Mouse (Mus musculus): ENCODE measurements around the gene Mmd. TPM values are rescaled to one million over a fixed set of nuclear protein-coding genes. Genes with fewer than 3 reads are reported as not detected.

Mmd gene
- polyA plus RNA-seq, 1 experiment from 2014 or later: 27.1 TPM

DNA sequence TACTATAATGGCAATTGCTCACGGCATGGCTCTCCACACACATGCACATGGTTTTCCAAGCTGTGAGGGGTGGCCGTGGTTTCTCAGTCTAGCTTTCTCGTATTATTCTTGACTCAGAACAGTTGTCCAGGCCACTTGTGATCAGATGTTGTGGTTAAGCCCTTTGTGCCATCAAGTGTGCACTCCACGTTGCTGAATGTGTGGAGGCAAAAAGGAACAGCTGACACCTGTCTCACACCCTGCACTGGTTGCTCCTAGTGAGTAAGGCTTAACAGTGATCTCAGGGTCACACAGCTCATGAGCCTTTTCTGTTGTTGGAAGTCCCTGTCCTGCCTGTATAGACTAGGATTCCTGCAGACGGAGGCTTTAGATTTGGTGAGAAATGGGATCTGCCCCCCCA lies 56.8 kb downstream of the Mmd start:
- Histone ChIP-seq H3K36me3 (ENCODE audit: control insufficient read depth, insufficient read depth, low read length) (no peaks in the 10 kb centered on the region), H3K4me2 (ENCODE audit: low read depth, low read length) (no peak overlapping the region), H3K27ac (replicated peaks; ENCODE audit: low read depth, low read length) (no peak overlapping the region), H3K9ac (ENCODE audit: low read depth, low read length) (no peak overlapping the region), H3K4me3 (ENCODE audit: low read depth, low read length) (no peak overlapping the region), H3K9me3 (ENCODE audit: control insufficient read depth, low read length) (no peaks in the 10 kb centered on the region), H3K27me3 (replicated peaks; ENCODE audit: control insufficient read depth, insufficient read depth, low read length) (no peaks in the 10 kb centered on the region), H3K4me1 (ENCODE audit: control insufficient read depth, insufficient read depth, low read length) (no peaks in the 10 kb centered on the region)
- 78% methylated on average over 5 of the region's 5 CpGs for WGBS
- ATAC-seq (ENCODE audit: low read depth) (peak; percentile 26; the same call in 1 of the 2 replicates), DNase-seq (ENCODE audit: low spot score) (no peak)

GRCm38 (mm10) chr11:90306993-90307392 lies 57.7 kb downstream of the Mmd start:
- ATAC-seq (ENCODE audit: low read depth): no peak

GRCm38 (mm10) chr11:90314606-90315005 lies 65.3 kb downstream of the Mmd start:
- H3K27ac ChIP-seq (replicated peaks; ENCODE audit: low read depth, low read length): no peak overlapping the region
- no peaks in the 10 kb centered on the region for H3K27me3 ChIP-seq (replicated peaks; ENCODE audit: control insufficient read depth, insufficient read depth, low read length)
- no peak for DNase-seq (ENCODE audit: low spot score)
- H3K4me3 ChIP-seq (ENCODE audit: low read depth, low read length): no peak overlapping the region
- no peaks in the 10 kb centered on the region for H3K36me3 ChIP-seq (ENCODE audit: control insufficient read depth, insufficient read depth, low read length)
- no peak for ATAC-seq (ENCODE audit: low read depth)
- 82% methylated on average over 3 of the region's 3 CpGs for WGBS
- no peak overlapping the region for H3K9ac ChIP-seq (ENCODE audit: low read depth, low read length)
- H3K4me2 ChIP-seq (ENCODE audit: low read depth, low read length): no peak overlapping the region
- no peaks in the 10 kb centered on the region for H3K4me1 ChIP-seq (ENCODE audit: control insufficient read depth, insufficient read depth, low read length)
- no peaks in the 10 kb centered on the region for H3K9me3 ChIP-seq (ENCODE audit: control insufficient read depth, low read length)

More at GRCm38 (mm10) chr11:90306993-90307392, 57.7 kb downstream of the Mmd start:
- H3K36me3 ChIP-seq (ENCODE audit: control insufficient read depth, insufficient read depth, low read length): no peaks in the 10 kb centered on the region
- no peaks in the 10 kb centered on the region for H3K4me1 ChIP-seq (ENCODE audit: control insufficient read depth, insufficient read depth, low read length)
- H3K27me3 ChIP-seq (replicated peaks; ENCODE audit: control insufficient read depth, insufficient read depth, low read length): no peaks in the 10 kb centered on the region
- peak; percentile 61 for DNase-seq (ENCODE audit: low spot score)
- no peak overlapping the region for H3K27ac ChIP-seq (replicated peaks; ENCODE audit: low read depth, low read length)
- no peak overlapping the region for H3K9ac ChIP-seq (ENCODE audit: low read depth, low read length)
- WGBS: 62% methylated on average over 6 of the region's 6 CpGs
- H3K4me3 ChIP-seq (ENCODE audit: low read depth, low read length): no peak overlapping the region
- H3K9me3 ChIP-seq (ENCODE audit: control insufficient read depth, low read length): no peaks in the 10 kb centered on the region
- no peak overlapping the region for H3K4me2 ChIP-seq (ENCODE audit: low read depth, low read length)

- Histone ChIP-seq H3K27me3 (replicated peaks; ENCODE audit: control insufficient read depth, insufficient read depth, low read length) (no peaks in the 10 kb centered on the region), H3K9ac (ENCODE audit: low read depth, low read length) (no peak overlapping the region), H3K4me1 (ENCODE audit: control insufficient read depth, insufficient read depth, low read length) (no peaks in the 10 kb centered on the region), H3K36me3 (ENCODE audit: control insufficient read depth, insufficient read depth, low read length) (no peaks in the 10 kb centered on the region), H3K4me2 (ENCODE audit: low read depth, low read length) (no peak overlapping the region), H3K4me3 (ENCODE audit: low read depth, low read length) (no peak overlapping the region), H3K9me3 (ENCODE audit: control insufficient read depth, low read length) (no peaks in the 10 kb centered on the region), H3K27ac (replicated peaks; ENCODE audit: low read depth, low read length) (no peak overlapping the region)
- WGBS: 13% methylated on average over 4 of the region's 4 CpGs
- DNase-seq (ENCODE audit: low spot score): peak; percentile 49
- ATAC-seq (ENCODE audit: low read depth): no peak
These were observed 68.2 kb downstream of the Mmd start for GRCm38 (mm10) chr11:90317482-90317881.

DNA sequence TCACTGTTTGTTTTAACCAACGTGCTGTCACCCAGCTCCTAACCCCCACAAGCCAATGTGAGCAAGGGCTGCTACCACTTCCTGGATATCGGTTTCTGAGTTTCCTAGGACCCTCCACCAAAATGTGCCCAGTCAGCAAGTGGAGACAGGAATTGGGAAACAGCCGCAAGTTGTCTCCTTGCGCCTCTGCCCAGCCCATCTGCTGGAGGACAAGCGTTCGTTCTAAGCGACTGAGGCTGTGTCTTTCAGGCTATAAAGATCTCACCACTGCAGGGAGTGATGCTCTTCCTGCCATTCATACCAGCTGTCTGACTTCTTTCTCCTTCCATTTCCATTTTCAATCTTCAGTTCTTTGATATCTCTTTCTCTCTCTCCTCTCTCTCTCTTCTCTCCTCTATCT lies 71.7 kb downstream of the Mmd start:
- H3K4me2 ChIP-seq (ENCODE audit: low read depth, low read length): no peak overlapping the region
- DNase-seq (ENCODE audit: low spot score) (no peak), ATAC-seq (ENCODE audit: low read depth) (no peak)
- H3K27ac ChIP-seq (replicated peaks; ENCODE audit: low read depth, low read length): no peak overlapping the region
- no peaks in the 10 kb centered on the region for H3K4me1 ChIP-seq (ENCODE audit: control insufficient read depth, insufficient read depth, low read length)
- H3K27me3 ChIP-seq (replicated peaks; ENCODE audit: control insufficient read depth, insufficient read depth, low read length): no peaks in the 10 kb centered on the region
- H3K36me3 ChIP-seq (ENCODE audit: control insufficient read depth, insufficient read depth, low read length): no peaks in the 10 kb centered on the region
- H3K4me3 ChIP-seq (ENCODE audit: low read depth, low read length): no peak overlapping the region
- H3K9me3 ChIP-seq (ENCODE audit: control insufficient read depth, low read length): no peaks in the 10 kb centered on the region
- WGBS: 60% methylated on average over 7 of the region's 7 CpGs
- H3K9ac ChIP-seq (ENCODE audit: low read depth, low read length): no peak overlapping the region

GRCm38 (mm10) chr11:90324597-90324996 lies 75.3 kb downstream of the Mmd start:
- no peak for ATAC-seq (ENCODE audit: low read depth)
- H3K9me3 ChIP-seq (ENCODE audit: control insufficient read depth, low read length): no peaks in the 10 kb centered on the region
- no peaks in the 10 kb centered on the region for H3K27me3 ChIP-seq (replicated peaks; ENCODE audit: control insufficient read depth, insufficient read depth, low read length)
- no peak overlapping the region for H3K4me2 ChIP-seq (ENCODE audit: low read depth, low read length)
- no peaks in the 10 kb centered on the region for H3K4me1 ChIP-seq (ENCODE audit: control insufficient read depth, insufficient read depth, low read length)
- H3K27ac ChIP-seq (replicated peaks; ENCODE audit: low read depth, low read length): no peak overlapping the region
- no peaks in the 10 kb centered on the region for H3K36me3 ChIP-seq (ENCODE audit: control insufficient read depth, insufficient read depth, low read length)
- no peak overlapping the region for H3K4me3 ChIP-seq (ENCODE audit: low read depth, low read length)
- H3K9ac ChIP-seq (ENCODE audit: low read depth, low read length): no peak overlapping the region
- WGBS: 78% methylated on average over 3 of the region's 3 CpGs
- no peak for DNase-seq (ENCODE audit: low spot score)

DNA sequence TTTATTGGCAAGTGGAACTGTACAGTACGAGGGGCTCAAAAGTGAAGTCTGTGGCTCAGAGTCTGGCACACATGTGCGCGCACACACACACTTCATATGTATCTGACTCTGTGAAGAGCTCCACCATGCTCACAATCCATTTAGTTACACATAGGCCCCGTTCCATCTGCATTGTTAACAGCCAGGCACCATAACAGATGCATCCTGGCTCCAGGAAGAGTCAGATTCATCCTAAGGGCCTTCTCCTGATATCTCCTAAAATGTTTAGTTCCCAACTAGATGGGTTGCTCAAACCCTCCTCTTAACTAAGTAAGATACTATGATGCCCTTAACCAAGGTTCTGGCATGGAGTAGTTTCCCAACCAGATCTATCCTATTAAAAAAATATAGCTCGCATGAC lies 76.9 kb downstream of the Mmd start:
- H3K9ac ChIP-seq (ENCODE audit: low read depth, low read length): no peak overlapping the region

GRCm38 (mm10) chr11:90326836-90327235 lies 77.6 kb downstream of the Mmd start:
- Histone ChIP-seq H3K36me3 (ENCODE audit: control insufficient read depth, insufficient read depth, low read length) (no peaks in the 10 kb centered on the region), H3K4me1 (ENCODE audit: control insufficient read depth, insufficient read depth, low read length) (no peaks in the 10 kb centered on the region), H3K9ac (ENCODE audit: low read depth, low read length) (no peak overlapping the region), H3K27ac (replicated peaks; ENCODE audit: low read depth, low read length) (no peak overlapping the region), H3K4me2 (ENCODE audit: low read depth, low read length) (no peak overlapping the region), H3K9me3 (ENCODE audit: control insufficient read depth, low read length) (no peaks in the 10 kb centered on the region), H3K27me3 (replicated peaks; ENCODE audit: control insufficient read depth, insufficient read depth, low read length) (no peaks in the 10 kb centered on the region), H3K4me3 (ENCODE audit: low read depth, low read length) (no peak overlapping the region)
- 54% methylated on average over 1 of the region's 1 CpGs for WGBS
- ATAC-seq (ENCODE audit: low read depth) (peak; percentile 26; the same call in 1 of the 2 replicates), DNase-seq (ENCODE audit: low spot score) (no peak)

More for the DNA sequence above, 76.9 kb downstream of the Mmd start:
- no peak overlapping the region for H3K4me3 ChIP-seq (ENCODE audit: low read depth, low read length)
- no peaks in the 10 kb centered on the region for H3K4me1 ChIP-seq (ENCODE audit: control insufficient read depth, insufficient read depth, low read length)
- no peak for ATAC-seq (ENCODE audit: low read depth)
- WGBS: 74% methylated on average over 5 of the region's 5 CpGs
- no peaks in the 10 kb centered on the region for H3K9me3 ChIP-seq (ENCODE audit: control insufficient read depth, low read length)
- no peak overlapping the region for H3K4me2 ChIP-seq (ENCODE audit: low read depth, low read length)
- DNase-seq (ENCODE audit: low spot score): no peak
- no peaks in the 10 kb centered on the region for H3K36me3 ChIP-seq (ENCODE audit: control insufficient read depth, insufficient read depth, low read length)
- no peaks in the 10 kb centered on the region for H3K27me3 ChIP-seq (replicated peaks; ENCODE audit: control insufficient read depth, insufficient read depth, low read length)
- H3K27ac ChIP-seq (replicated peaks; ENCODE audit: low read depth, low read length): no peak overlapping the region

Data from embryonic facial prominence, embryonic 14.5 days (tissue).